Mouse (Mus musculus): ENCODE measurements around the gene Ghrh. TPM values are rescaled to one million over a fixed set of nuclear protein-coding genes. Genes with fewer than 3 reads are reported as not detected.

Gene Ghrh
- polyA plus RNA-seq (2015; fragmentation: Nextera tagmentation; extraction: Ambion mirVana), result 0.38 and 0.48 TPM in 2 replicates

DNA sequence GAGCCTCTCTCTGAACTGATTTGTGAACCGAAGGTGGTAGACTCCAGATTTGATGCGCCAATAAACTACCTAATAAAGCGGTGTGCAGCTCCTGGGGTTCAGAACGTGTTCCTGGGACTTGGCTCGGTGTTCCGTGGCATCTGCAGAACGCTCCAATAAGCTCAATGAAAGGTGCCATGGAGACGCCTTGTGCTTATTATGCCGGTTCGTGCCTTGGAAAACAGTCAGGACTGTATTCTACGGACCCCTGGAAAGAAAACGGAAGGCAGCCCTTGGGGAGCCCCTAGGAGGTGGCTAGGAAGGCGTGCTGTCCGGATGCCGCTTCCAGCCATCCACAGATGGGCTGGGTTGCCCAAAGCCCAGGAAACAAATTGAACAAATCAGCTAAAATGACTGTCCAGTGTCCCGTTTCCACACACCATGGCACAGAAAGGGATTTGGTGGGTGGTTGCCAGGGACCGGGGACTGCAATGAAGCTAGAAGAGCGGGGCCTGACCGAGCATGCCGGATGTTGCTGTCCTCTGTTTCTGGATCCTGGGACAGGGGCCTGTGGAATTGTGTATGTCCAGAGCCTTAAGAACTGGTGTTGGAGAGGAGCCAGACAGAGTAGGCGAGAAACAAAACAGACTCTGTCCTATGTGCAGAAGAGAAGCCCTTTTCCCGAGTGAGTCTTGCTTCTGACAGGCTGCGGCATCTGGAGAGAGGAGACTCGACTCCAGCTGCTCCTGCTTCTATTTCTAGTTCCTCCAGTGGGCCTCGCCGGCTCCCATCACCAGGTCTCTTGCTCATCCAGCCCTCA is at the start of gene Ghrh:
Gene Ghrh (minus strand): TSS at position 146 of the 799 bp plus-strand sequence.

DNA sequence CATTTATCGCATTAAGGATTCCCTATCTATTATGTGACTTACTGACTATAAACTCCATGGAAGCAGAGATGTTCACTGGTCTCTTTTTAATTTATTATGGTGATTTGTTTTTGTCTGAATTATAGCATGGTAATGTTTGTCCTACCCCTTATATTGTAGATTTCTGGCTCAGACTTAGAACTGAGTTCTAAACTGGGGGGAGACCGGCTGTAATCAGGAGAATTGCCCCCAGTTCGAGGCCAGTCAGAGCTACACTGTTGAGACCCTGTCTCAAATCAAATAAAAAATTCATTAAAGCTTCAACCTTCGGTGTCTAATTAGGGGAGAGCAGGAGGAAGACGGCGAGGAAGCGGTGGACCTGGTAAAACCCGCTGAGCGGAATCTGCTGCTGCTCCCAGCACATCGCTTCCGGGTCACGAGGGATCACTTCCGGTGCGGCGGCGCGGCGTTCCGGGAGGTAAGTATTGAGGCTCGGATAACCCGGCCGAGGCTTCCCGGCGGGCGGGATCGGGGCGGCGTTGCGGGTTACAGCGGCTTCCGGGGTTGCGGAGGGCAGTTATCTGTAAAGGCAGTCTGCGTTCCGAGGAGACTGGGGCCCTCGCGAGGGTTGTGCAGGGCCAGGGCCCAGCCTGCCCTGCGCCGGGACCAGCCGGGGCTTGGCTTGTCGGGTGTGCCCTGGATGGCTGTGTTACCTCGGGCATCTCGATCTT is 20.0 kb upstream of the Ghrh start, which contains the start of gene Manbal:
Gene Manbal (plus strand): TSS at position 411 of the 710 bp plus-strand sequence.

Other genes with a start within 250 kb of the Ghrh start
- gene Samhd1, start 212.2 kb downstream of the Ghrh start, polyA plus RNA-seq (2015; fragmentation: Nextera tagmentation; extraction: Ambion mirVana), result 15.6 and 18.8 TPM in 2 replicates
- gene Rbl1, start 143.0 kb downstream of the Ghrh start, polyA plus RNA-seq (2015; fragmentation: Nextera tagmentation; extraction: Ambion mirVana), result 7.8 and 10.8 TPM in 2 replicates
- 140 and 192 TPM in 2 replicates for gene Rpn2, start 68.5 kb downstream of the Ghrh start, polyA plus RNA-seq (2015; fragmentation: Nextera tagmentation; extraction: Ambion mirVana)
- gene Mroh8, start 68.0 kb downstream of the Ghrh start, polyA plus RNA-seq (2015; fragmentation: Nextera tagmentation; extraction: Ambion mirVana), result 0.10 and 0.22 TPM in 2 replicates
- gene Manbal, start 20.1 kb upstream of the Ghrh start, polyA plus RNA-seq (2015; fragmentation: Nextera tagmentation; extraction: Ambion mirVana), result 71.5 and 76.1 TPM in 2 replicates
- 10.2 and 11.0 TPM in 2 replicates for gene Src, start 70.9 kb upstream of the Ghrh start, polyA plus RNA-seq (2015; fragmentation: Nextera tagmentation; extraction: Ambion mirVana)
- 607 and 812 TPM in 2 replicates for gene Nnat, start 212.6 kb upstream of the Ghrh start, polyA plus RNA-seq (2015; fragmentation: Nextera tagmentation; extraction: Ambion mirVana)
- gene Blcap, start 223.8 kb upstream of the Ghrh start, polyA plus RNA-seq (2015; fragmentation: Nextera tagmentation; extraction: Ambion mirVana), result 35.3 and 38.3 TPM in 2 replicates